Mouse (Mus musculus): ENCODE measurements around the gene Cd63. TPM values are rescaled to one million over a fixed set of nuclear protein-coding genes. Genes with fewer than 3 reads are reported as not detected.

Gene Cd63
- polyA plus RNA-seq, 1 experiment from 2014 or later = 820 TPM

GRCm38 (mm10) chr10:128960142-128960541, 59.4 kb downstream of the Cd63 start:
- H3K9me3 ChIP-seq = no peaks in the 10 kb centered on the region
- 75% methylated on average over 4 of the region's 4 CpGs for WGBS
- no peak for ATAC-seq (ENCODE audit: low FRiP score, low read depth)
- peaks cover 6% of the 10 kb centered on the region; the same call in 1 of the 2 replicates for H3K27me3 ChIP-seq
- no peaks in the 10 kb centered on the region; the same call in 1 of the 2 replicates for H3K4me1 ChIP-seq
- no peak overlapping the region for H3K4me2 ChIP-seq (replicated peaks)
- no peaks in the 10 kb centered on the region for H3K36me3 ChIP-seq
- H3K4me3 ChIP-seq = no peak overlapping the region
- no peak overlapping the region for H3K9ac ChIP-seq
- H3K27ac ChIP-seq = no peak overlapping the region

DNA sequence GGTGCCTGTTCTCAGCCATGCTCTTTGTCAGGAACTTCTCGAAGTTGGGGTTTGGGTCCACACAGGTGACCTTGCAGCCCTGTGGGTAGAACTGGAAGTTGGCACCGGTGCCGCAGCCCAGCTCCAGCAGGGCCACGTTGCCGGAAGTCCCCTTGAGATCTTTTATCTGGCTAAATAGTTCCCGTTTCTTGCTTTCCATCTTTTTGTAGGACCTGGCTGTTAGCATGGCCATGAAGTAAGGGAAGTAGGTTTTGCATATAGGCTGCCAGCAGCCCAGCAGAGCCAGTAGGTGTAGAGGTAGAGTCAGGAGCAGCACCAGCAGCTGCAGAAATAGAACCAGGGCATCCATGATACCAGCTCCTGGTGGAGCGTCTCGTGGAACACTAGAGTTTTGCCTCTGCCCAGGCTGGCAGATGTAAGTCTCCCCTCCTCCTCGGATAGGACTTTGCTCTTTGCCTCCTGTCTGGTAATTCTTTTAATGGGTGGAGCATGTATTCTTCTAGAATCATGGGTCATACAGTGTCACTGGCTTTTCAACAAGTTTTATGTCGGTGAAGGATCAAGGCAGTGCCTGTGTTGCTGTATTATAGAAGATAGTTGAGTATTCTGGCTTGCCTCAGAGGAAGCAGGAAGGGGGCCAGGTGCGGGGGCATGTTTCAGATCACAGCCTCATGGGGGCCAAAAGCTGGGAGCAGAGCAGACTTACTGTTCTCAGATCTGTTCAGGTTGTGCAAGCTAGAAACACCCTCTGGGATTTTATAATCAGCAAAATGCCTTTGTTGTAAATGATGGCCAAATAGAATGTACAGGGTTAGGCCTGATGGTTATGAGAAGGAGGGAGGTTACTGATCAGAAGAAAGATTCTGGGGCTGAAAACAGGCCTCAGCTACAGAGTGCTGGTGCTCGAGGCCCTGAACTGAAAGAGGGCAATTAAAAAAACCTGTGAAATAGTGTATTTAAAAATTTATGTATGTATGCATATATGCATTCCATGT, 60.1 kb downstream of the Cd63 start, which contains the start of gene Mettl7b:
Gene Mettl7b (minus strand): TSS at position 399 of the 995 bp plus-strand sequence.
- Histone ChIP-seq H3K4me2 (replicated peaks) (no peak within 1 kb of the TSS), H3K4me1 (no peaks in the 10 kb centered on the region; the same call in 1 of the 2 replicates), H3K9ac (no peak within 1 kb of the TSS), H3K27me3 (peaks cover 6% of the 10 kb centered on the region; the same call in 1 of the 2 replicates), H3K4me3 (no peak within 1 kb of the TSS), H3K36me3 (no peaks in the 10 kb centered on the region), H3K9me3 (no peaks in the 10 kb centered on the region), H3K27ac (no peak within 1 kb of the TSS)
- no peak for ATAC-seq (ENCODE audit: low FRiP score, low read depth)
- WGBS = 78% methylated on average over 12 of the region's 12 CpGs

Other genes with a start within 250 kb of the Cd63 start
- gene Suox, start 226.9 kb upstream of the Cd63 start, polyA plus RNA-seq (2015; fragmentation: Nextera tagmentation; extraction: Ambion mirVana) = 22.0 TPM in 2 replicates
- gene Rab5b, start 204.7 kb upstream of the Cd63 start, polyA plus RNA-seq (2015; fragmentation: Nextera tagmentation; extraction: Ambion mirVana) = 83.5 and 87.5 TPM in 2 replicates
- gene Pmel, start 196.8 kb upstream of the Cd63 start, polyA plus RNA-seq (2015; fragmentation: Nextera tagmentation; extraction: Ambion mirVana) = 2.2 and 2.3 TPM in 2 replicates
- 132 and 134 TPM in 2 replicates for gene Cdk2, start 196.0 kb upstream of the Cd63 start, polyA plus RNA-seq (2015; fragmentation: Nextera tagmentation; extraction: Ambion mirVana)
- 12.0 and 12.1 TPM in 2 replicates for gene Dgka, start 156.1 kb upstream of the Cd63 start, polyA plus RNA-seq (2015; fragmentation: Nextera tagmentation; extraction: Ambion mirVana)
- gene Pym1, start 153.1 kb upstream of the Cd63 start, polyA plus RNA-seq (2015; fragmentation: Nextera tagmentation; extraction: Ambion mirVana) = 44.0 and 47.9 TPM in 2 replicates
- gene Mmp19, start 110.1 kb upstream of the Cd63 start, polyA plus RNA-seq (2015; fragmentation: Nextera tagmentation; extraction: Ambion mirVana) = 0.56 and 0.78 TPM in 2 replicates
- 58.8 and 66.8 TPM in 2 replicates for gene Dnajc14, start 96.9 kb upstream of the Cd63 start, polyA plus RNA-seq (2015; fragmentation: Nextera tagmentation; extraction: Ambion mirVana)
- gene Tmem198b, start 96.6 kb upstream of the Cd63 start, polyA plus RNA-seq (2015; fragmentation: Nextera tagmentation; extraction: Ambion mirVana) = 25.3 and 27.1 TPM in 2 replicates
- 224 and 240 TPM in 2 replicates for gene Sarnp, start 83.7 kb upstream of the Cd63 start, polyA plus RNA-seq (2015; fragmentation: Nextera tagmentation; extraction: Ambion mirVana)
- gene Ormdl2, start 79.3 kb upstream of the Cd63 start, polyA plus RNA-seq (2015; fragmentation: Nextera tagmentation; extraction: Ambion mirVana) = 30.2 and 34.0 TPM in 2 replicates
- 12.5 and 13.1 TPM in 2 replicates for gene Gdf11, start 9.3 kb upstream of the Cd63 start, polyA plus RNA-seq (2015; fragmentation: Nextera tagmentation; extraction: Ambion mirVana)
- 12.2 and 12.9 TPM in 2 replicates for gene Rdh5, start 21.9 kb downstream of the Cd63 start, polyA plus RNA-seq (2015; fragmentation: Nextera tagmentation; extraction: Ambion mirVana)
- gene Bloc1s1, start 23.0 kb downstream of the Cd63 start, polyA plus RNA-seq (2015; fragmentation: Nextera tagmentation; extraction: Ambion mirVana) = 225 and 240 TPM in 2 replicates
- 4.8 and 5.5 TPM in 2 replicates for gene Itga7, start 32.8 kb downstream of the Cd63 start, polyA plus RNA-seq (2015; fragmentation: Nextera tagmentation; extraction: Ambion mirVana)
- 0.19 TPM in 1 of 2 replicates, not detected in the other for gene Mettl7b, start 60.0 kb downstream of the Cd63 start, polyA plus RNA-seq (2015; fragmentation: Nextera tagmentation; extraction: Ambion mirVana)
- gene Olfr9, start 88.4 kb downstream of the Cd63 start, polyA plus RNA-seq (2015; fragmentation: Nextera tagmentation; extraction: Ambion mirVana) = not detected in 2 replicates
- gene Olfr763, start 109.8 kb downstream of the Cd63 start, polyA plus RNA-seq (2015; fragmentation: Nextera tagmentation; extraction: Ambion mirVana) = not detected in 2 replicates
- not detected in 2 replicates for gene Olfr764-ps1, start 138.9 kb downstream of the Cd63 start, polyA plus RNA-seq (2015; fragmentation: Nextera tagmentation; extraction: Ambion mirVana)
- gene Olfr765, start 149.0 kb downstream of the Cd63 start, polyA plus RNA-seq (2015; fragmentation: Nextera tagmentation; extraction: Ambion mirVana) = not detected in 2 replicates
- 0.08 TPM in 1 of 2 replicates, not detected in the other for gene Olfr766-ps1, start 168.0 kb downstream of the Cd63 start, polyA plus RNA-seq (2015; fragmentation: Nextera tagmentation; extraction: Ambion mirVana)
- 0.04 TPM in 1 of 2 replicates, not detected in the other for gene Olfr767, start 181.9 kb downstream of the Cd63 start, polyA plus RNA-seq (2015; fragmentation: Nextera tagmentation; extraction: Ambion mirVana)
- 0.08 TPM in 1 of 2 replicates, not detected in the other for gene Olfr768, start 198.4 kb downstream of the Cd63 start, polyA plus RNA-seq (2015; fragmentation: Nextera tagmentation; extraction: Ambion mirVana)
- 0.05 TPM in 1 of 2 replicates, not detected in the other for gene Olfr769, start 216.9 kb downstream of the Cd63 start, polyA plus RNA-seq (2015; fragmentation: Nextera tagmentation; extraction: Ambion mirVana)
- not detected in 2 replicates for gene Olfr770, start 238.0 kb downstream of the Cd63 start, polyA plus RNA-seq (2015; fragmentation: Nextera tagmentation; extraction: Ambion mirVana)

Data from limb, embryonic 13.5 days (tissue).